Mouse (Mus musculus) lung, postnatal 0 days (tissue): ENCODE measurements around the gene Hoxb5.

ENCODE experiments used
- CTCF ChIP-seq: IDR thresholded peaks from 2 replicates; pipeline ENCODE4 v1.5.1; 2016; ENCODE audit warnings: antibody characterized with exemption, mild to moderate bottlenecking
- EP300 ChIP-seq: IDR thresholded peaks from 2 replicates; pipeline ENCODE4 v1.6.1; 2016; ENCODE audit warnings: antibody characterized with exemption, mild to moderate bottlenecking, control low read depth

GRCm38 (mm10) chr11:96327750-96328149 is 24.6 kb downstream of the Hoxb5 start:
- TF ChIP-seq CTCF = no peak
- no peak for TF ChIP-seq EP300
